Mouse (Mus musculus): ENCODE data around the gene Hnrnpab. TPM values are rescaled to one million over a fixed set of nuclear protein-coding genes. Genes with fewer than 3 reads are reported as not detected.

Gene Hnrnpab
- polyA plus RNA-seq, 1 experiment from 2014 or later = 239 TPM

GRCm38 (mm10) chr11:51646245-51646644, 39.6 kb upstream of the Hnrnpab start:
- Histone ChIP-seq H3K4me3 (no peak overlapping the region), H3K4me1 (replicated peaks) (peaks cover 57% of the 10 kb centered on the region), H3K4me2 (0 out of 2 replicates have a peak overlapping the region, but pooled peaks have one; percentile 95), H3K27ac (peak overlapping the region; percentile 25), H3K27me3 (0 out of 2 replicates have a peak, but pooled peaks cover 4% of the 10 kb centered on the region), H3K9ac (no peak overlapping the region), H3K36me3 (peaks cover 10% of the 10 kb centered on the region; the same call in 1 of the 2 replicates), H3K9me3 (replicated peaks) (no peaks in the 10 kb centered on the region)
- no peak for ATAC-seq (replicated peaks; ENCODE audit: insufficient number of reproducible peaks, insufficient read depth, low FRiP score, low read depth)
- WGBS = 82% methylated on average over 7 of the region's 7 CpGs

- Histone ChIP-seq H3K9ac (no peak overlapping the region), H3K27ac (peak overlapping the region; percentile 4; the same call in 1 of the 2 replicates), H3K27me3 (0 out of 2 replicates have a peak, but pooled peaks cover 4% of the 10 kb centered on the region)
Observed at GRCm38 (mm10) chr11:51645293-51645692, 38.6 kb upstream of the Hnrnpab start.

DNA sequence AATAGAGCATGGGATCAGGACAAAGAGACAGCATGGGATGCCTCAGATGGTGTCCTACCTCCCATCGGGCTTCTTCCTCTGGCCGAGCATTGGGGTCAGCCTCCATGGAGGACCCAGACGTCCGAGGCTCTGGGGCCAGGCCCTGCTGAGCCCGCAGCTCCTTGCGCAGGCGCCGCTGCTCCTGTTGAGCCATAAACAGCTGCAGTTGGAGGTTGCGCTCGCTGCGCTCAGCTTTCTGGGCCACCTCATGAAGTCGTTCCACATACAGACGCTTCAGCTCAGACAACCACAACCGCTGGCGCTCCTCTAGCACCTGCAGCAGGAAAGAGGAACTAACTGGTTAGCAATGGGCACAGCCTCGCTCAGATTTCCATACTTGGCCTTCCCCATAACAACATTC, 37.6 kb upstream of the Hnrnpab start:
- Histone ChIP-seq H3K27ac (peak overlapping the region; percentile 44; the same call in 1 of the 2 replicates), H3K9me3 (replicated peaks) (no peaks in the 10 kb centered on the region), H3K36me3 (peaks cover 10% of the 10 kb centered on the region; the same call in 1 of the 2 replicates), H3K4me1 (replicated peaks) (peaks cover 38% of the 10 kb centered on the region), H3K27me3 (0 out of 2 replicates have a peak, but pooled peaks cover 4% of the 10 kb centered on the region), H3K4me2 (0 out of 2 replicates have a peak overlapping the region, but pooled peaks have one; percentile 29), H3K9ac (peak overlapping the region; percentile 5; the same call in 1 of the 2 replicates), H3K4me3 (no peak overlapping the region)
- no peak for ATAC-seq (replicated peaks; ENCODE audit: insufficient number of reproducible peaks, insufficient read depth, low FRiP score, low read depth)
- WGBS = 70% methylated on average over 16 of the region's 16 CpGs

More at GRCm38 (mm10) chr11:51645293-51645692, 38.6 kb upstream of the Hnrnpab start:
- ATAC-seq (replicated peaks; ENCODE audit: insufficient number of reproducible peaks, insufficient read depth, low FRiP score, low read depth) = no peak
- Histone ChIP-seq H3K4me1 (replicated peaks) (peaks cover 49% of the 10 kb centered on the region), H3K4me2 (no peak overlapping the region), H3K36me3 (peaks cover 10% of the 10 kb centered on the region; the same call in 1 of the 2 replicates), H3K9me3 (replicated peaks) (no peaks in the 10 kb centered on the region), H3K4me3 (no peak overlapping the region)
- 68% methylated on average over 13 of the region's 13 CpGs for WGBS

DNA sequence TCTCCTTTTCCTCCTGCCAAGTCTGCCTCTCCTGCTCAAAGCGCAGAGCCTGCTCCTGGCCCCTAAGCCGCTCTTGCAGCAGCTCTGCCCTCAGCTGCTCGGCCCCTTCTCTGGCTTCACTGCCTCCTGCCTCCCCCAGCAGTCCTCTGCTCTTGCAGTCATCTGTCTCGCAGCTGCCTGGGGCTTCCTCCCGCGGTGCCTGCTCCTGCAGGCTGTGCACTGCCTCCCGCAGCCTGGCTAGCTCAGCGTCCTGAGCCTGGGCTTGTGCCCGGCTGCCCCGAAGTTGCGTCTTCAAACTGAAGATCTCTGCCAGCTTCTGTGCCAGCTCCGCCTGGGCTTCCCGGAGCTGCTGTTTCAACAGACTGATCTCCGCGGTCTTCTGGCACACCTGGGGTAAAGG, 37.1 kb upstream of the Hnrnpab start:
- H3K36me3 ChIP-seq = peaks cover 10% of the 10 kb centered on the region; the same call in 1 of the 2 replicates
- 0 out of 2 replicates have a peak, but pooled peaks cover 4% of the 10 kb centered on the region for H3K27me3 ChIP-seq
- WGBS = 45% methylated on average over 15 of the region's 15 CpGs
- H3K27ac ChIP-seq = peak overlapping the region; percentile 44; the same call in 1 of the 2 replicates
- no peak overlapping the region for H3K4me3 ChIP-seq
- peaks cover 34% of the 10 kb centered on the region for H3K4me1 ChIP-seq (replicated peaks)
- no peaks in the 10 kb centered on the region for H3K9me3 ChIP-seq (replicated peaks)
- H3K9ac ChIP-seq = peak overlapping the region; percentile 5; the same call in 1 of the 2 replicates
- ATAC-seq (replicated peaks; ENCODE audit: insufficient number of reproducible peaks, insufficient read depth, low FRiP score, low read depth) = no peak
- peak overlapping the region; percentile 29; the same call in 1 of the 2 replicates for H3K4me2 ChIP-seq

- WGBS = 61% methylated on average over 9 of the region's 9 CpGs
- H3K4me1 ChIP-seq (replicated peaks) = peaks cover 28% of the 10 kb centered on the region
- no peak overlapping the region for H3K9ac ChIP-seq
- H3K36me3 ChIP-seq = peaks cover 10% of the 10 kb centered on the region; the same call in 1 of the 2 replicates
- H3K27ac ChIP-seq = peak overlapping the region; percentile 44; the same call in 1 of the 2 replicates
- H3K27me3 ChIP-seq = 0 out of 2 replicates have a peak, but pooled peaks cover 6% of the 10 kb centered on the region
- no peak for ATAC-seq (replicated peaks; ENCODE audit: insufficient number of reproducible peaks, insufficient read depth, low FRiP score, low read depth)
- H3K9me3 ChIP-seq (replicated peaks) = no peaks in the 10 kb centered on the region
- H3K4me2 ChIP-seq = peak overlapping the region; percentile 29; the same call in 1 of the 2 replicates
- no peak overlapping the region for H3K4me3 ChIP-seq
Observed at GRCm38 (mm10) chr11:51643202-51643601, 36.6 kb upstream of the Hnrnpab start.

DNA sequence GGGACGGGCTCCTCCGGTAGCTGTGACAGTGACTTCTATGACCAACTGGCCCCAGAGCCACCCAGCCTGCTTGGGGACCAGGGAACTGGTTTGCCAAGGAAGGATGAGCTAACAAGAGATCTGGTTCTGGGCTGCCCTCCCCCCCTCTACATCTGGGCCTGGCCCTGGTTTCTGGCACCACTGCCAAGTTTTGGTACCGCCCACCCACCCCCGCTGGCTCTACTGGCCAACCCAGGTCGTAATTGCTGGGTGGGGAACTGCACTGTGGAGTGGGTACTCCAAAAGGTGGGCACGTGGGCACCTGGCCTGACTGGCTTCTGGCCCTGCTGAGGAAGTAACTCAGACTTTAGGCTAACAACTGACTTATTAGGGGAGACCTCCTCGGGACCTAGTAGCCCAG, 34.1 kb upstream of the Hnrnpab start:
- H3K4me1 ChIP-seq (replicated peaks) = peaks cover 29% of the 10 kb centered on the region
- H3K9ac ChIP-seq = no peak overlapping the region
- 0 out of 2 replicates have a peak, but pooled peaks cover 6% of the 10 kb centered on the region for H3K27me3 ChIP-seq
- no peak overlapping the region for H3K27ac ChIP-seq
- H3K4me3 ChIP-seq = no peak overlapping the region
- ATAC-seq (replicated peaks; ENCODE audit: insufficient number of reproducible peaks, insufficient read depth, low FRiP score, low read depth) = no peak
- H3K9me3 ChIP-seq (replicated peaks) = no peaks in the 10 kb centered on the region
- H3K4me2 ChIP-seq = no peak overlapping the region
- 79% methylated on average over 7 of the region's 7 CpGs for WGBS
- H3K36me3 ChIP-seq = peaks cover 10% of the 10 kb centered on the region; the same call in 1 of the 2 replicates

DNA sequence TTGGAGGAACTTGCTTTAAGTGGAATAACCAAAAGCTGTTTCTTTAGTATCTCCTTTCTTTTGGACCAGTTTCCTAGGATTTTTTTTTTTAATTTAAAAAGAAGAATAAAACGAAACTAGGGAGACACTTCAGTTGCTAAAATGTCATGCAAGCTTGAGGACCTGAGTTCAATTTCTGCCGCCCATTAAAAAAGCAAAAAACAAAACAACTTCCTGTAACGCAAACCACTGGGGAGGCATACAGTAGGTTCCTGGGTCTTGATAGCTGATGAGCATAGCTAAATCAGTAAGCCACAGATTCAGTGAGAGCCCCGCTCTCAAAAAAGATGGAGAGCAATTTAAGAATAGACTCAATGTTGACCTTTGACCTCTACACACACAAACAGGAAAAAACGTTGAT, 31.9 kb upstream of the Hnrnpab start:
- Histone ChIP-seq H3K4me3 (no peak overlapping the region), H3K4me1 (replicated peaks) (peaks cover 28% of the 10 kb centered on the region), H3K9me3 (replicated peaks) (no peaks in the 10 kb centered on the region), H3K4me2 (peak overlapping the region; percentile 50; the same call in 1 of the 2 replicates), H3K36me3 (0 out of 2 replicates have a peak, but pooled peaks cover 4% of the 10 kb centered on the region), H3K27ac (peak overlapping the region; percentile 64), H3K9ac (no peak overlapping the region), H3K27me3 (0 out of 2 replicates have a peak, but pooled peaks cover 2% of the 10 kb centered on the region)
- 71% methylated on average over 5 of the region's 5 CpGs for WGBS
- ATAC-seq (replicated peaks; ENCODE audit: insufficient number of reproducible peaks, insufficient read depth, low FRiP score, low read depth) = no peak

- no peaks in the 10 kb centered on the region for H3K36me3 ChIP-seq
- 0 out of 2 replicates have a peak, but pooled peaks cover 2% of the 10 kb centered on the region for H3K27me3 ChIP-seq
- H3K9me3 ChIP-seq (replicated peaks) = no peaks in the 10 kb centered on the region
- ATAC-seq (replicated peaks; ENCODE audit: insufficient number of reproducible peaks, insufficient read depth, low FRiP score, low read depth) = no peak
- no peak overlapping the region for H3K9ac ChIP-seq
- peak overlapping the region; percentile 64 for H3K27ac ChIP-seq
- H3K4me3 ChIP-seq = peak overlapping the region; percentile 21
- 11% methylated on average over 17 of the region's 17 CpGs for WGBS
- peak overlapping the region; percentile 50 for H3K4me2 ChIP-seq
- H3K4me1 ChIP-seq (replicated peaks) = peaks cover 23% of the 10 kb centered on the region
Observed at GRCm38 (mm10) chr11:51637971-51638414, 31.3 kb upstream of the Hnrnpab start.

GRCm38 (mm10) chr11:51636323-51636684, 29.7 kb upstream of the Hnrnpab start:
- Histone ChIP-seq H3K4me1 (replicated peaks) (peaks cover 27% of the 10 kb centered on the region), H3K9me3 (replicated peaks) (no peaks in the 10 kb centered on the region), H3K4me2 (peak overlapping the region; percentile 78), H3K27ac (peak overlapping the region; percentile 79), H3K27me3 (0 out of 2 replicates have a peak, but pooled peaks cover 2% of the 10 kb centered on the region), H3K36me3 (no peaks in the 10 kb centered on the region), H3K9ac (peak overlapping the region; percentile 87), H3K4me3 (peak overlapping the region; percentile 88)
- 5% methylated on average over 6 of the region's 6 CpGs for WGBS
- ATAC-seq (replicated peaks; ENCODE audit: insufficient number of reproducible peaks, insufficient read depth, low FRiP score, low read depth) = 0 out of 2 replicates have a peak, but pooled peaks have one; percentile 19

DNA sequence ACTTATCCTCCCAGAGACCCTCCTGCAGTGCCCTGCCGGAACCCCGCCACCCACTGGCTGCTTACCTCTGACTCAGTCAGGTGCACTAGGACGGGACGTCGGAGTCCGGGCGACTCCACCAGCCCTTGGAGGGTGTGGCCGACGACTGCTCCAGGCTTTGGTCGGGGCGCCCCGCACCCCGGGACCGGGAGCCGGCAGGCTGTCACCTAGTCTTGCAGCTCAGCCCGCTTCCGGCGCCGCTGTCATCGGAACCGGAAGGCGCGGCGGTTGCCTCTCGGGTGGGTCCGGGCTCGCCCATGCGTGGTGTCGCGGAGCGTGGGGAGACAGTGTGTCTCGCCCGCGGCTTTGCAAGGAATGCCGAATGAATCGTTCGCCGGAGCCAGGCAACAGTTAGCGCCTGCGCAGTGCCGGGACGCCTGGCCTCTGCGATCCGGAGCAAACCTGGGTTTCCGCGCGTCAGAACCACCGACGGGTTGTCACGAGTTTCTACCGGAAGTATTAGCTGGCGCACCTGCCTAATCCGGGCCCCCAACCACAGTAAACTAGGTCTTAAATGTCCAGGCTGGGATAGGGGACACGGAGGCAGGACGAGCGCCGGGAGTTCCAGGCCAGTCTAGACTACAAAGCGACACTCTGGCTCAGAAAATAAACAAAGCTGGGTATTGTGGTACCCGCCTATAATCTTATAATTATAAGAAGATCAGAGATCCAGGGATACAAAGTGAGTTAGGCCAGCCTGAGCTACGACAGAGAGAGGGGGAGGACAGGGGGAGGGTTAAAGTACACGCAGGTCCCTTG, 29.1 kb upstream of the Hnrnpab start, which contains the start of gene Rmnd5b:
Gene Rmnd5b (minus strand): TSS at position 372 of the 798 bp plus-strand sequence.
- H3K27ac ChIP-seq = peak within 1 kb of the TSS; percentile 79
- under 1% methylated on average over 61 of the region's 61 CpGs for WGBS

GRCm38 (mm10) chr11:51635127-51635524, 28.5 kb upstream of the Hnrnpab start:
- WGBS = 8% methylated on average over 6 of the region's 6 CpGs
- H3K27ac ChIP-seq = peak overlapping the region; percentile 79
- peaks cover 27% of the 10 kb centered on the region for H3K4me1 ChIP-seq (replicated peaks)
- H3K4me2 ChIP-seq = peak overlapping the region; percentile 78
- peak overlapping the region; percentile 87 for H3K9ac ChIP-seq
- 0 out of 2 replicates have a peak, but pooled peaks cover 2% of the 10 kb centered on the region for H3K27me3 ChIP-seq
- H3K4me3 ChIP-seq = peak overlapping the region; percentile 88
- H3K36me3 ChIP-seq = no peaks in the 10 kb centered on the region
- ATAC-seq (replicated peaks; ENCODE audit: insufficient number of reproducible peaks, insufficient read depth, low FRiP score, low read depth) = no peak
- no peaks in the 10 kb centered on the region for H3K9me3 ChIP-seq (replicated peaks)

More for the DNA sequence above, 29.1 kb upstream of the Hnrnpab start, which contains the start of gene Rmnd5b:
- Histone ChIP-seq H3K4me1 (replicated peaks) (peaks cover 27% of the 10 kb centered on the region), H3K9me3 (replicated peaks) (no peaks in the 10 kb centered on the region), H3K4me3 (peak within 1 kb of the TSS; percentile 88), H3K36me3 (no peaks in the 10 kb centered on the region), H3K27me3 (0 out of 2 replicates have a peak, but pooled peaks cover 2% of the 10 kb centered on the region), H3K4me2 (peak within 1 kb of the TSS; percentile 78), H3K9ac (peak within 1 kb of the TSS; percentile 87)
- ATAC-seq (replicated peaks; ENCODE audit: insufficient number of reproducible peaks, insufficient read depth, low FRiP score, low read depth) = peak; percentile 81

Data from heart, embryonic 15.5 days (tissue).